Mouse (Mus musculus) 3T3-L1 (cell line): Measurements from ENCODE around the gene Mfsd7a.
"Not testable (repeated sequence)": the region's sequence is repeated elsewhere in the genome, so short reads cannot be mapped to it uniquely, and the experiment has no call there.

Experiments
- DNase-seq: peaks from one replicate; pipeline ENCODE4 v3.0.0-alpha.2; 2015; ENCODE audit warnings: low read depth, low spot score

Mfsd7a gene

GRCm38 (mm10) chr5:108448785-108449668 is at the start of gene Mfsd7a:
Gene Mfsd7a (minus strand): TSS chr5:108448891.
- peak; percentile 68 for DNase-seq

GRCm38 (mm10) chr5:108486148-108486547 is 37.5 kb upstream of the Mfsd7a start:
- not testable (repeated sequence) for DNase-seq

GRCm38 (mm10) chr5:108485239-108485638 is 36.5 kb upstream of the Mfsd7a start:
- DNase-seq = peak; percentile 63

GRCm38 (mm10) chr5:108483006-108483405 is 34.3 kb upstream of the Mfsd7a start:
- DNase-seq = no peak

- no peak for DNase-seq
Measured at GRCm38 (mm10) chr5:108475977-108476376, 27.3 kb upstream of the Mfsd7a start.

GRCm38 (mm10) chr5:108473737-108474136 is 25.0 kb upstream of the Mfsd7a start:
- no peak for DNase-seq

- DNase-seq = no peak
Measured at GRCm38 (mm10) chr5:108469617-108470016, 20.9 kb upstream of the Mfsd7a start.

GRCm38 (mm10) chr5:108466647-108467046 is 18.0 kb upstream of the Mfsd7a start:
- no peak for DNase-seq

- DNase-seq = no peak
Measured at GRCm38 (mm10) chr5:108465131-108465891, 16.6 kb upstream of the Mfsd7a start.

- DNase-seq = no peak
Measured at GRCm38 (mm10) chr5:108462446-108462845, 13.8 kb upstream of the Mfsd7a start.

- peak; percentile 95 for DNase-seq
Measured at GRCm38 (mm10) chr5:108461082-108462065, 12.7 kb upstream of the Mfsd7a start, which contains the start of gene Pcgf3. Gene Pcgf3 (plus strand): TSS chr5:108461232.

- no peak for DNase-seq
Measured at GRCm38 (mm10) chr5:108460461-108460860, 11.8 kb upstream of the Mfsd7a start.

GRCm38 (mm10) chr5:108458706-108459105 is 10.0 kb upstream of the Mfsd7a start:
- no peak for DNase-seq

GRCm38 (mm10) chr5:108454094-108454493 is 5.4 kb upstream of the Mfsd7a start:
- no peak for DNase-seq

- no peak for DNase-seq
Measured at GRCm38 (mm10) chr5:108452422-108452821, 3.7 kb upstream of the Mfsd7a start.

GRCm38 (mm10) chr5:108451611-108452010 is 2.9 kb upstream of the Mfsd7a start:
- no peak for DNase-seq

GRCm38 (mm10) chr5:108450837-108451540 is 2.3 kb upstream of the Mfsd7a start:
- no peak for DNase-seq

GRCm38 (mm10) chr5:108447857-108448256 is 834 bp downstream of the Mfsd7a start:
- DNase-seq = no peak

- DNase-seq = no peak
Measured at GRCm38 (mm10) chr5:108446973-108447372, 1.7 kb downstream of the Mfsd7a start.

- DNase-seq = no peak
Measured at GRCm38 (mm10) chr5:108436101-108436500, 12.6 kb downstream of the Mfsd7a start.
